Mouse (Mus musculus): ENCODE data around the gene Kctd17.

The Kctd17 gene

DNA sequence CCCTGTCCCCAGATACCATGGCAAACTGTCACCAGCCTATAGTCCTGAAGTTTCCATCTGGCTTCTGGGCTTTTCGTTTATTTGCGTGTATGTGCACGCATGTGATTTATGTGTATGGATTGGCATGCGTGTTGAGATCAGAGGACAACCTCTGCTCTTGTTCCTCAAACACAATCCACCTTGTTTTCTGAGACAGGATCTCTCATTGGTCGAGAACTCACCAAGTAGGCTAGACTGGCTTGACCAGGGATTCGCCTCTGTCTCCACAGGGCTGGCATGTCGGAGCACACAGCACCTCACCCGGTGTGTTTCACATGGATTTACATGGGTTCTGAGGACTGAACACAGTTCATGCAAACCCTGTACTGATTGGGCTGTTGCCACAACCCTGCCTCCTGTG is 14.2 kb upstream of the Kctd17 start:
- no peak for ATAC-seq (ENCODE audit: low TSS enrichment)

DNA sequence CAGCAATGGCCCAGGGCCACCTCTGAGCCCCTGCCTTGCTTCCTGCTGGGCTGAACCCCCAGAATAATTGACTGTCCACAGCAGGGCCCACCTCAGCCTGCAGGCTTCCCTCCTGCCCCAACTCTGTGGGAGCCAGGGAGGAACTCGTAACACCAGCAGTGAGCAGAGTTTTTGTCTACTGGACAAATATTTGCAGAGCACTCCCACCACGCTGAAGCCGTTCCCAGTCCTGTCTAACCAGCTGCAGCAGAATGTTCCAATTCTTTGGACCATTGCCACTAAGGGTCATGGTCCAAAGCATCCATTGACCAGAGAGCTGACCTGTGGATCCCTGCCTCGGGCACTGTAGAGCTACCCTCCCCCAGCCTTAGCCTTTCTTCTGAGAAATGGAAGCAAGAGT is 11.4 kb upstream of the Kctd17 start:
- no peak for ATAC-seq (ENCODE audit: low TSS enrichment)

GRCm38 (mm10) chr15:78420395-78420794 is 8.0 kb upstream of the Kctd17 start:
- peak; percentile 62; the same call in 1 of the 2 replicates for ATAC-seq (ENCODE audit: low TSS enrichment)

- ATAC-seq (ENCODE audit: low TSS enrichment), result peak; percentile 89
Measured at GRCm38 (mm10) chr15:78422046-78422956, 6.1 kb upstream of the Kctd17 start.

DNA sequence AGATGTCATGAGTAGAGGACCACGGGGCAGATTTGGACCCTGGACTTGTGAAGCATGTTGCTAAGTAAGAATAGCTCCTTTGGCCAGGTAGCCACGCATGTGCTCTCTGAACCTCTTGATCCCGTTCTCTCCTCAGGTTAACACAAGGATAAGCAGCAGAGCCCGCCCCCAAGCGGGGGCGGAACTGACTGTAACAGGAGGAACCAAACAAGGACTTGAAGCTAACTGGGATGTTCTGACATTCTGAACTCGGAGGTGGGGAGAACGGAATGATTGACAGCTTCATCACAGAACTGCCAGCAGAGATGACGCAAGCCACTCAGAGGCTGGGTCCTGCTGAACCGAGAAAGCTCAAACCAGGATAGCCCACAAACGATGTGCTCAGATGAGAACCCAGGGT is 3.9 kb upstream of the Kctd17 start:
- no peak for ATAC-seq (ENCODE audit: low TSS enrichment)

DNA sequence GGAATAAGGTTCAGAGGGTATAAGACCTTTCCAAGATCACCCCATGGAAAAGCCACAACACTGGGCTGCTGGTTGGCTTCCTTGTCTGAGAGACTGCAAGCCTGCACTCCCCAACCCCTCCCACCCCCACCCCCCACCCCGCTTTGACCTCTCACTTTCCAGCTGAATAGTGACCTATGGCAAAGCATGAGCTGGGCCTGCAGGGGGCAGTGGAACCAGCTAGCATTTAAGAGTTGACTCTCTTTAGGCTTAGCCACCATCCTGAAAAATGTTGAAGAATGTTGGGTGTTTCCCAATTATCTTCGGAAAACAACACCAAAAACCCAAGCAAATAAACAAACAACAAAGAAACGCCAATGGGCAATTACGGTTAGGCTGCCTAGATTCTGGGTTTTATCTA is 3.1 kb upstream of the Kctd17 start:
- no peak for ATAC-seq (ENCODE audit: low TSS enrichment)

GRCm38 (mm10) chr15:78429139-78429459 is 735 bp downstream of the Kctd17 start:
- no peak for ATAC-seq (ENCODE audit: low TSS enrichment)

- no peak for ATAC-seq (ENCODE audit: low TSS enrichment)
Measured at GRCm38 (mm10) chr15:78429871-78430622, 1.7 kb downstream of the Kctd17 start.

DNA sequence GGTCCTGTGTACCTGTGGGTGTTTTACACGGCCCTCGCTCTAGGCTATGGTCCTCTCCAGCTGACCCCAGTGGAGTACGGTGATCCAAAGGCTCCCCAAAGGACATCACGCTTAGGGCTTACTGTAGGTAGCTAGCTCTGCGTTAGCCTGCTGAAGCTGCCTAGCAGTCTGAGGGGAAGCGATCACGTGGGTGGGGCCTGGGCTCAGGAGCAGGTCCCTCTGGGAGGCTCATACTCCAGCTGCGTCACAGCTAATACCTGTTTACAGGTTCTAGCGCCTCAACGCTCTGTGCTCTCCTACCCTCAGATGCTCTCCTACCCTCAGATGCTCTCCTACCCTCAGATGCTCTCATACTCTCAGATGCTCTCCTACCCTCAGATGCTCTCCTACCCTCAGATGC is 2.5 kb downstream of the Kctd17 start:
- ATAC-seq (ENCODE audit: low TSS enrichment), result no peak

GRCm38 (mm10) chr15:78431541-78432121 is 3.3 kb downstream of the Kctd17 start:
- ATAC-seq (ENCODE audit: low TSS enrichment), result no peak

GRCm38 (mm10) chr15:78434896-78435520 is 6.6 kb downstream of the Kctd17 start:
- ATAC-seq (ENCODE audit: low TSS enrichment), result 0 out of 2 replicates have a peak, but pooled peaks have one; percentile 8

DNA sequence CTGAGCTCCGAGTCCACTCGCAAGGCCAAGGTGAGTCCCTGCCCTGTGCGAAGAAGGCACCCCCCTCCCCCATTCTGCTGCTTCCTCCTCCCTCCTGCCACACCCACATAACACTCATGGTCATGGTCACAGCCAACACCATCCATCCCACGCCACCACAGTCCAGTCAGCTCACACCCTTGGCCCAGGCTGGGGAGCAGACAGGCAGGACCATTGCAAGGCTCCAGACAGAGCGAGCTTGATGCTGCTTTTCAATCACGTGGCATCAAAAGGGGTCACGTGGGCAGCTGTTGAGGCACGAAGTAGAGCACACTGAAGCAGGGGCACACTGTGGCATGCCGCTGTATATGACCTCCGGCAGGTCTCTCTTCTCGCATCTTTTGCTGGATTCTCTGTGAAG is 7.3 kb downstream of the Kctd17 start:
- ATAC-seq (ENCODE audit: low TSS enrichment), result no peak

- 0 out of 2 replicates have a peak, but pooled peaks have one; percentile 6 for ATAC-seq (ENCODE audit: low TSS enrichment)
Measured at GRCm38 (mm10) chr15:78436380-78437192, 8.2 kb downstream of the Kctd17 start.

DNA sequence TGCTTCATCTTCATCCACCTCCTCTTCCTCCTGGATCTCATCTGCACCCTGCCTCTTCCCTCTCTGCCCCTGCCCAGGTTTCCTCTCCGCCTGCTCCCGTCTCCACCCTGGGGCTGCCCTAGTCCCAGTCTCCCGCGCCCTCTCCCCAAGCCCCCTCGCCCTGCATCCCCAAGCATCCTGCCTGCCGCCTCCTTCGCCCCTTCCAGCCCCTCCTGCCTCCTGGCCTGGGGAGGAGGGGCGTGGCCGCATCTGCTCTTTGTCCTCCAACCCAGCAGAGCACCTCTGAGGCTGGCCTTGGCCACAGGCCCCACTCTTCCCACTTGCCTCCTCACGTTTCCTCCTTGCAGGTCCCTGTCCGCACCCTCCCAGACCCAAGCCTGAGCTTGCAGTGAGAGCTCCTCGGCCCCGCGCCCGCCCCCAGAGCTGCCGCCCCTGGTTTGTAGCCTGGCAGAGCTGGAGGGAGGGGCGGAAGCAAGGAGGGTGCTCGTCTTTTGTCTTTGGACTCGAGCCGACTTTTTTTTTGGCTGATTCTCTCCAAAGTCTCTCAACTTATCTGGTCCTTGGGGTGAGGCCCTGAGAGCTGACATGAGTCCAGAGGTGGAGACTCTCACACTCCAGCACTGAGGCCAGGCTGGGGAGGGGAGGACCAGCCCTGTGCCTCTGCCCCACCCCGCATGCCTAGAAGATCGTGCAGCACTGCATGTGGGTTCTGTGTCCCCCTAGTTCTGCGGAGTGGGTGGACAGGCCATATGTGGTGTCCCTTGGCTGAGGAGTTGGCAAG is 9.1 kb downstream of the Kctd17 start:
- ATAC-seq (ENCODE audit: low TSS enrichment), result peak; percentile 39

DNA sequence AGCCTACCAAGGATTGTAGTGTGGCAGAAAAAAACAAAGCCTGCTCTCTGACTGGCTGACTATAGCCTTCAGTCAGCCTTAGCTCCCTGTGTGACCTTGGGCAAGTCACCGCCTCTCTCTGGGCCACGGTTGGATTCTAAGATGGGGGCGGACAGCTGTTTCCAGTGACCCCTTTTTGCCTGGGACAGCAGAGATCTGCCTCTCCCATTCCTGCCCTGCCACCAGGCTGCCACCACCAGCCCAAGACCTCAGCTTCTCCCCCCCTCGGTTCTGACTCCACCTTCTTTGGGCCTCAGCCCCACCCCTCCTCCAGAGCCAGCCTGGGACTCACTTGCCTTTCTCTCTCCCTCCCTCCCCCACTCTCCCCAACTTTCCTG is 9.6 kb downstream of the Kctd17 start:
- no peak for ATAC-seq (ENCODE audit: low TSS enrichment)

- no peak for ATAC-seq (ENCODE audit: low TSS enrichment)
Measured at GRCm38 (mm10) chr15:78438505-78438904, 10.1 kb downstream of the Kctd17 start.

- ATAC-seq (ENCODE audit: low TSS enrichment), result no peak
Measured at GRCm38 (mm10) chr15:78438973-78439372, 10.6 kb downstream of the Kctd17 start.

DNA sequence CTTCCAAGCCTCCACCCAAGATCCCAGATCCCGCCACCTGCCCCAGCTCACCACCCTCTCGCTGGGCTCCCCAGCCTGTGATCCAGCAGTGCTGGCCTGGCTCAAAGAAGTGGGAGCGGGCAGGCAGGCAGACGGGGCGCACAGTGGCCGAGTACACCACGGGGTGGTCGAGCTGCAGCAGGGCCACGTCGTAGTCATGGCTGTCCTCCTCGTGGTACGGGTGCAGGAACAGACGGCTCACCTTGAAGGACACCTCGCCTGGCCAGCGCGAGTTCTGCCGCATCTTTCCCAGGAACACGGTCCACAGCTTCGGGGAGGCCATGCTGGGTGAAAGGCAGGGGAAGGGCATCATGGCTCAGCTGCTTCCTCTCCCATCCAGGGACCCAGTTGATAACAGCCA is 13.9 kb downstream of the Kctd17 start:
- no peak for ATAC-seq (ENCODE audit: low TSS enrichment)

GRCm38 (mm10) chr15:78443857-78444256 is 15.5 kb downstream of the Kctd17 start:
- no peak for ATAC-seq (ENCODE audit: low TSS enrichment)

GRCm38 (mm10) chr15:78447121-78447520 is 18.8 kb downstream of the Kctd17 start:
- ATAC-seq (ENCODE audit: low TSS enrichment), result no peak

Measured in frontal cortex, adult (tissue).